In genomic region chr5:114284604-114285397, GRCm38 (mm10) we compare ENCODE assay signal across 20 mouse cellular contexts. TPM values are rescaled to one million over a fixed set of nuclear protein-coding genes. Genes with fewer than 3 reads are reported as not detected.
DNase-seq lines count a peak whose midpoint lies in the region; ATAC-seq lines count a peak whose summit lies in the region.
"Had no signal": no experiment of that assay in that cellular context is flagged by ENCODE, and none has a peak within 500 bp of the region (broad histone marks: within the 10 kb centered on the region; RNA-seq: fewer than 3 reads in every experiment).

No protein-coding gene starts in this region.

- no peak overlapping the region for H3K4me3 ChIP-seq in midbrain, embryonic 12.5 days
- no peak overlapping the region for H3K4me3 ChIP-seq in midbrain, embryonic 14.5 days (replicated peaks; ENCODE audit: low read depth, low read length)
- no peak overlapping the region for H3K4me3 ChIP-seq in forebrain, embryonic 15.5 days
- H3K4me3 ChIP-seq: left cerebral cortex, adult 2 months; stomach, embryonic 15.5 days had no signal

- no peak for ATAC-seq in midbrain, embryonic 12.5 days (ENCODE audit: low FRiP score, low read depth)
- ATAC-seq in midbrain, embryonic 14.5 days (ENCODE audit: low FRiP score, low TSS enrichment), result no peak
- ATAC-seq in forebrain, embryonic 15.5 days (replicated peaks), result peak; percentile 78

- no peak overlapping the region for H3K9ac ChIP-seq in midbrain, embryonic 12.5 days (replicated peaks)
- no peak overlapping the region for H3K9ac ChIP-seq in midbrain, embryonic 14.5 days (replicated peaks; ENCODE audit: low read length)
- no peak overlapping the region for H3K9ac ChIP-seq in forebrain, embryonic 15.5 days (replicated peaks)
- H3K9ac ChIP-seq: stomach, embryonic 15.5 days had no signal

- H3K4me2 ChIP-seq in midbrain, embryonic 12.5 days (replicated peaks), result no peak overlapping the region
- no peak overlapping the region for H3K4me2 ChIP-seq in midbrain, embryonic 14.5 days (ENCODE audit: low read length)
- H3K4me2 ChIP-seq in forebrain, embryonic 15.5 days (replicated peaks), result no peak overlapping the region
- H3K4me2 ChIP-seq: heart, embryonic 11.5 days; stomach, embryonic 15.5 days had no signal

- 74% methylated on average over 13 of the region's 13 CpGs for WGBS in midbrain, embryonic 12.5 days
- 55% methylated on average over 13 of the region's 13 CpGs for WGBS in midbrain, embryonic 14.5 days
- WGBS in forebrain, embryonic 15.5 days, result 27% methylated on average over 13 of the region's 13 CpGs

- peaks cover 16% of the 10 kb centered on the region for H3K4me1 ChIP-seq in midbrain, embryonic 12.5 days
- peaks cover 18% of the 10 kb centered on the region for H3K4me1 ChIP-seq in midbrain, embryonic 14.5 days (ENCODE audit: control insufficient read depth, insufficient read depth, low read length)
- peaks cover 12% of the 10 kb centered on the region for H3K4me1 ChIP-seq in forebrain, embryonic 15.5 days
- H3K4me1 ChIP-seq: stomach, embryonic 15.5 days had no signal

- H3K9me3 ChIP-seq in midbrain, embryonic 12.5 days, result no peaks in the 10 kb centered on the region
- H3K9me3 ChIP-seq in midbrain, embryonic 14.5 days (ENCODE audit: control insufficient read depth, low read length), result no peaks in the 10 kb centered on the region
- H3K9me3 ChIP-seq in forebrain, embryonic 15.5 days, result no peaks in the 10 kb centered on the region
- H3K9me3 ChIP-seq: G1E; stomach, embryonic 15.5 days had no signal

- peaks cover 83% of the 10 kb centered on the region for H3K27me3 ChIP-seq in midbrain, embryonic 12.5 days
- H3K27me3 ChIP-seq in midbrain, embryonic 14.5 days (ENCODE audit: control insufficient read depth, insufficient read depth, low read length), result peaks cover 8% of the 10 kb centered on the region; the same call in 1 of the 2 replicates
- H3K27me3 ChIP-seq in forebrain, embryonic 15.5 days, result no peaks in the 10 kb centered on the region

- H3K27ac ChIP-seq in midbrain, embryonic 12.5 days (replicated peaks), result 0 out of 2 replicates have a peak overlapping the region, but pooled peaks have one; percentile 3
- no peak overlapping the region for H3K27ac ChIP-seq in midbrain, embryonic 14.5 days (replicated peaks; ENCODE audit: low read depth, low read length)
- H3K27ac ChIP-seq in forebrain, embryonic 15.5 days (replicated peaks), result peak overlapping the region; percentile 57
- H3K27ac ChIP-seq: left cerebral cortex, adult 2 months; stomach, embryonic 15.5 days had no signal

- DNase-seq in frontal cortex, adult 2 months (ENCODE audit: extremely low spot score in 1 of 2, low spot score in 1 of 2), result peak; percentile 7 to 22
- DNase-seq in frontal cortex, postnatal 25 days (ENCODE audit: low spot score in 2 of 2), result no peak
- DNase-seq in midbrain, embryonic 14.5 days, result no peak
- peak; percentile 86 for DNase-seq in retina, embryonic 14.5 days (ENCODE audit: low spot score)
- DNase-seq in thymus, postnatal 25 days, result no peak
- DNase-seq in gastrocnemius, postnatal 36 days, result no peak
- DNase-seq: cerebellum, postnatal 25 days; gastrocnemius, postnatal 10 days; kidney, adult 2 months; liver; lung, postnatal 10 days; thymus, postnatal 4 days had no signal

- H3K36me3 ChIP-seq in midbrain, embryonic 12.5 days, result no peaks in the 10 kb centered on the region
- no peaks in the 10 kb centered on the region for H3K36me3 ChIP-seq in midbrain, embryonic 14.5 days (ENCODE audit: control insufficient read depth, insufficient read depth, low read length)
- no peaks in the 10 kb centered on the region for H3K36me3 ChIP-seq in forebrain, embryonic 15.5 days
- H3K36me3 ChIP-seq: G1E; stomach, embryonic 15.5 days had no signal

- intact Hi-C loops in gastrocnemius, postnatal 36 days (cut with DNase I), result no loop called here

RNA-seq across cellular contexts. Expression of gene Myo1h, which starts 4.2 kb away (rescaled TPM):
- polyA plus RNA-seq in frontal cortex, adult 2 months (2012; rRNA removed), result 2.2 and 2.4 TPM in 2 replicates
- 0.40 and 0.68 TPM in 2 replicates for polyA plus RNA-seq in midbrain, embryonic 12.5 days (2016; fragmentation: Nextera tagmentation; extraction: Ambion mirVana)
- 0.34 and 0.74 TPM in 2 replicates for polyA plus RNA-seq in midbrain, embryonic 14.5 days (2014; fragmentation: Nextera tagmentation; extraction: Ambion mirVana)
- 0.57 and 0.80 TPM in 2 replicates for polyA plus RNA-seq in forebrain, embryonic 15.5 days (2015; fragmentation: Nextera tagmentation; extraction: Ambion mirVana)
- total RNA-seq in gastrocnemius, postnatal 36 days (2021), result under 1 TPM in 1 of 2 experiments, not detected in 1; 0.35 TPM
- polyA plus RNA-seq: G1E had no signal

RNA-seq across cellular contexts. Expression of gene Foxn4, which starts 11.2 kb away (rescaled TPM):
- not detected in 2 replicates for polyA plus RNA-seq in frontal cortex, adult 2 months (2012; rRNA removed)
- 11.0 and 12.4 TPM in 2 replicates for polyA plus RNA-seq in midbrain, embryonic 12.5 days (2016; fragmentation: Nextera tagmentation; extraction: Ambion mirVana)
- polyA plus RNA-seq in midbrain, embryonic 14.5 days (2014; fragmentation: Nextera tagmentation; extraction: Ambion mirVana), result 0.36 and 1.5 TPM in 2 replicates
- 0.11 and 0.56 TPM in 2 replicates for polyA plus RNA-seq in forebrain, embryonic 15.5 days (2015; fragmentation: Nextera tagmentation; extraction: Ambion mirVana)
- not detected for total RNA-seq in gastrocnemius, postnatal 36 days (2021)
- total RNA-seq: gastrocnemius, postnatal 10 days; left cerebral cortex, adult 2 months had no signal
- polyA plus RNA-seq: G1E; heart, embryonic 11.5 days; kidney, adult 2 months; neural tube, embryonic 14.5 days; small intestine, adult 2 months; stomach, embryonic 15.5 days had no signal

Comparison
In these comparisons a context has a peak if more than half of its experiments do, and no peak if none do; other contexts are left out.
1. DNase-seq: peak in frontal cortex, adult 2 months (2 of 2) and retina, embryonic 14.5 days (single experiment); none in frontal cortex, postnatal 25 days (0 of 2), midbrain, embryonic 14.5 days (single experiment), thymus, postnatal 25 days (single experiment) and gastrocnemius, postnatal 36 days (0 of 2).